Mouse (Mus musculus): ENCODE results near the gene H2-DMb1.

The H2-DMb1 gene

GRCm38 (mm10) chr17:34152923-34153322 lies at the start of gene H2-DMb1:
H2-DMb1 (plus strand) TSS chr17:34153072.
- no peak for TF ChIP-seq NANOG (IDR thresholded peaks at IDR 0.05; ENCODE audit: borderline replicate concordance, low read length)
- no peak for TF ChIP-seq POU5F1 (IDR thresholded peaks at IDR 0.05; ENCODE audit: borderline replicate concordance, low read length)
- no peaks in the 10 kb centered on the region for H3K9me3 ChIP-seq (ENCODE audit: low read length)
- no peaks in the 10 kb centered on the region for H3K4me1 ChIP-seq (replicated peaks; ENCODE audit: low read depth, low read length)

GRCm38 (mm10) chr17:34104804-34105203 lies 48.1 kb upstream of the H2-DMb1 start:
- H3K4me3 ChIP-seq (replicated peaks; ENCODE audit: low read length) = no peak overlapping the region
- peaks cover 24% of the 10 kb centered on the region for H3K27me3 ChIP-seq (ENCODE audit: insufficient read depth, low read length)
- H3K9me3 ChIP-seq (ENCODE audit: low read length) = no peaks in the 10 kb centered on the region
- TF ChIP-seq NANOG (IDR thresholded peaks at IDR 0.05; ENCODE audit: borderline replicate concordance, low read length) = no peak
- no peak for TF ChIP-seq CTCF (conservative IDR thresholded peaks at IDR 0.05; ENCODE audit: low read length)
- TF ChIP-seq POU5F1 (IDR thresholded peaks at IDR 0.05; ENCODE audit: borderline replicate concordance, low read length) = no peak
- peaks cover 17% of the 10 kb centered on the region for H3K4me1 ChIP-seq (replicated peaks; ENCODE audit: low read depth, low read length)
- peaks cover 16% of the 10 kb centered on the region for H3K36me3 ChIP-seq (ENCODE audit: insufficient read depth, low read length)

More at GRCm38 (mm10) chr17:34152923-34153322, at the start of gene H2-DMb1:
- H3K4me3 ChIP-seq (replicated peaks; ENCODE audit: low read length) = no peak within 1 kb of the TSS
- H3K36me3 ChIP-seq (ENCODE audit: insufficient read depth, low read length) = no peaks in the 10 kb centered on the region
- H3K27me3 ChIP-seq (ENCODE audit: insufficient read depth, low read length) = peaks cover 3% of the 10 kb centered on the region

- no peaks in the 10 kb centered on the region for H3K9me3 ChIP-seq (ENCODE audit: low read length)
- TF ChIP-seq NANOG (IDR thresholded peaks at IDR 0.05; ENCODE audit: borderline replicate concordance, low read length) (no peak), POU5F1 (IDR thresholded peaks at IDR 0.05; ENCODE audit: borderline replicate concordance, low read length) (no peak), CTCF (conservative IDR thresholded peaks at IDR 0.05; ENCODE audit: low read length) (no peak)
- peaks cover 9% of the 10 kb centered on the region for H3K27me3 ChIP-seq (ENCODE audit: insufficient read depth, low read length)
- H3K36me3 ChIP-seq (ENCODE audit: insufficient read depth, low read length) = peaks cover 33% of the 10 kb centered on the region
- peaks cover 21% of the 10 kb centered on the region for H3K4me1 ChIP-seq (replicated peaks; ENCODE audit: low read depth, low read length)
- H3K4me3 ChIP-seq (replicated peaks; ENCODE audit: low read length) = no peak overlapping the region
These were observed 46.3 kb upstream of the H2-DMb1 start for GRCm38 (mm10) chr17:34106555-34106954.

DNA sequence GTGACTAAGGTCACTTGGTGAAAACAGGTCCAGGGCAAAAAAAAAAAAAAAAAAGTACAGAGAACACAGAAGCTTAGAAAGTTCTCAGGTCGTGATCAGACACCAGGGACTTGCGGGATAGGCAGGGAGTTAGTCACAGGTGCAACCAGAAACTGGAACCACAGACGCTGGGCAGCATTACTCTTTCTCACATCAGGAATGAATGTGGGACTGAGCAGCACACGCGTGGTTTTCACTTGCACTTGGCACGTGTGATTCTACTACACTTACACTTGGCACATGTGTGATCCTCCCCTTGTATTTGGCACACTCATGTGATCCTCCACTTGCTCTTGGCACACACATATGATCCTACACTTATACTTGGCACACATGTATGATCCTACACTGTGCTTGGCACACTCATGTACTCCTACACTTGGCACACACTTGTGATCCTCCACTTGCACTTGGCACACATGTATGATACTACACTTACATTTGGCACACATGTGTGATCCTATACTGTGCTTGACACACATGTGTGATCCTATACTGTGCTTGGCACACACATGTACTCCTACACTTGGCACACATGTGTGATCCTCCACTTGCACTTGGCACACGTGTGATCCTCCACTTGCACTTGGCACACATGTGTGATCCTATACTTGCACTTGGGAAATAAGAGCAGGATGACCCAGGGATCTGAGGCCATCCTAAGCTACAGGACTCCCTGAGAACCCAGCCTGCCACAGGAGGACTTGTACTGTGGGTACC lies 45.6 kb upstream of the H2-DMb1 start:
- peaks cover 23% of the 10 kb centered on the region for H3K4me1 ChIP-seq (replicated peaks; ENCODE audit: low read depth, low read length)

GRCm38 (mm10) chr17:34108460-34108859 lies 44.4 kb upstream of the H2-DMb1 start:
- TF ChIP-seq POU5F1 (IDR thresholded peaks at IDR 0.05; ENCODE audit: borderline replicate concordance, low read length) (no peak), NANOG (IDR thresholded peaks at IDR 0.05; ENCODE audit: borderline replicate concordance, low read length) (no peak), CTCF (conservative IDR thresholded peaks at IDR 0.05; ENCODE audit: low read length) (no peak)
- H3K36me3 ChIP-seq (ENCODE audit: insufficient read depth, low read length) = peaks cover 52% of the 10 kb centered on the region
- H3K4me1 ChIP-seq (replicated peaks; ENCODE audit: low read depth, low read length) = peaks cover 34% of the 10 kb centered on the region
- H3K4me3 ChIP-seq (replicated peaks; ENCODE audit: low read length) = no peak overlapping the region
- no peaks in the 10 kb centered on the region for H3K9me3 ChIP-seq (ENCODE audit: low read length)
- peaks cover 8% of the 10 kb centered on the region for H3K27me3 ChIP-seq (ENCODE audit: insufficient read depth, low read length)

More for the DNA sequence above, 45.6 kb upstream of the H2-DMb1 start:
- Histone ChIP-seq H3K4me3 (replicated peaks; ENCODE audit: low read length) (no peak overlapping the region), H3K9me3 (ENCODE audit: low read length) (no peaks in the 10 kb centered on the region), H3K27me3 (ENCODE audit: insufficient read depth, low read length) (peaks cover 9% of the 10 kb centered on the region), H3K36me3 (ENCODE audit: insufficient read depth, low read length) (peaks cover 40% of the 10 kb centered on the region)
- TF ChIP-seq CTCF (conservative IDR thresholded peaks at IDR 0.05; ENCODE audit: low read length) = no peak
- no peak for TF ChIP-seq POU5F1 (IDR thresholded peaks at IDR 0.05; ENCODE audit: borderline replicate concordance, low read length)

DNA sequence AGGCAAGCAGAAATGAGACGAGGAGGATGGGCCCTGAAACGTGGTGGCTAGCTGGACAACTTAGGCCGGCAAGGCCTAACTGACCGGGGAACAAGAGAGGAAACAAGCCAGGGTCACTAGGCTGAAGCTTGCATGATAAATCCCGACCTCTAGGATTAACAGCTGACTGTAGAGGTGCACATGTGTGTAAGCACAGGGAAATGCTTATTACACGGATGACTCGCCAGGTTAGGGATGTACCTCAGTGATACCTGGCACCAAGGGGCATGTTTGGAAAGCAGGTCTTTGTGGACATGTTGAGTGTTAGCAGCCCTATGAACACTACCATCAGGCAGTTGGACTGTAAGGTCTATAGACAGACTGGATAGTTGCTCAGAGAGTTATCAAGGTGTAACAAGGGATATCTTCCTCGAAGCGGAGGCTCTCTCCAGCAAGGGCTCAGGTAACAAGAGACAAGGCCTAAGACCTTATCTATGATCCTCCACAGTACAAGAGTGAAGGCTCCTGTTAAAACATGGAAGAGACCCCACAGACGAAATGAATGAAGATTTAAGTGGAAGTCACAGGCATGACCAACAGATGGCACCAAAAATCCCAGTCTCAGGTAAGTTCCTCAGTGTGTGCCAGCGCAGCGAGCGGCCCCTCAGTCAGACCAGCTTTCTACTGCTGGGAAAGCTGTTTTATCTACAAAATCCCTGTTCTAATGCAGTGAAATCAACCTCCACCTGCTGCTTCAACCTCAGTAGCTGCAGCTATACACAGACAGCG lies 43.6 kb upstream of the H2-DMb1 start:
- Histone ChIP-seq H3K4me1 (replicated peaks; ENCODE audit: low read depth, low read length) (peaks cover 42% of the 10 kb centered on the region), H3K27me3 (ENCODE audit: insufficient read depth, low read length) (peaks cover 4% of the 10 kb centered on the region), H3K9me3 (ENCODE audit: low read length) (no peaks in the 10 kb centered on the region), H3K36me3 (ENCODE audit: insufficient read depth, low read length) (peaks cover 60% of the 10 kb centered on the region), H3K4me3 (replicated peaks; ENCODE audit: low read length) (no peak overlapping the region)
- TF ChIP-seq CTCF (conservative IDR thresholded peaks at IDR 0.05; ENCODE audit: low read length) (peak; percentile 27; the same call in 1 of the 2 replicates), POU5F1 (IDR thresholded peaks at IDR 0.05; ENCODE audit: borderline replicate concordance, low read length) (no peak)

DNA sequence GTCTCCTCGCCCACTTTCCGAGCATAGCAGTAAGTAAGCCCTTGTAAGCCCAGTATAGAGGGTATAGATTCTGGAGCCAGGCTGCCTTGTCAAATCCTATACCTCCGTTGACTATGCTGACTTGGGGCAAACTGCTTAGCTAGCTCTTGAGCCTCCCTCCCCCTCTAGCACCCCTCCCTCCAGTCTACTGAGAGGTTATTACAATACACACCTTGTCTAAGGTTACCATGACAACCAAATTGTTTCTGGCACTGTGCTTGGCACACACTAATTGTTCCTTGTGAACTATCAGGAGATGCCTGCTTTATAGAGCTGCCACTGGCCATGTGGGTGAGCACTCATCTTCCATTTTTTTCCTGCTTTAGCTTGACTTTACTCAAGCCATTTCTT lies 43.1 kb upstream of the H2-DMb1 start:
- H3K27me3 ChIP-seq (ENCODE audit: insufficient read depth, low read length) = no peaks in the 10 kb centered on the region
- H3K9me3 ChIP-seq (ENCODE audit: low read length) = no peaks in the 10 kb centered on the region

GRCm38 (mm10) chr17:34110309-34110708 lies 42.6 kb upstream of the H2-DMb1 start:
- TF ChIP-seq NANOG (IDR thresholded peaks at IDR 0.05; ENCODE audit: borderline replicate concordance, low read length) = no peak
- no peak for TF ChIP-seq POU5F1 (IDR thresholded peaks at IDR 0.05; ENCODE audit: borderline replicate concordance, low read length)
- no peak for TF ChIP-seq CTCF (conservative IDR thresholded peaks at IDR 0.05; ENCODE audit: low read length)
- no peak overlapping the region for H3K4me3 ChIP-seq (replicated peaks; ENCODE audit: low read length)

More for the DNA sequence above, 43.1 kb upstream of the H2-DMb1 start:
- Histone ChIP-seq H3K36me3 (ENCODE audit: insufficient read depth, low read length) (peaks cover 66% of the 10 kb centered on the region), H3K4me1 (replicated peaks; ENCODE audit: low read depth, low read length) (peaks cover 48% of the 10 kb centered on the region), H3K4me3 (replicated peaks; ENCODE audit: low read length) (no peak overlapping the region)
- no peak for TF ChIP-seq POU5F1 (IDR thresholded peaks at IDR 0.05; ENCODE audit: borderline replicate concordance, low read length)

More at GRCm38 (mm10) chr17:34110309-34110708, 42.6 kb upstream of the H2-DMb1 start:
- H3K4me1 ChIP-seq (replicated peaks; ENCODE audit: low read depth, low read length) = peaks cover 53% of the 10 kb centered on the region
- no peaks in the 10 kb centered on the region for H3K27me3 ChIP-seq (ENCODE audit: insufficient read depth, low read length)
- peaks cover 71% of the 10 kb centered on the region for H3K36me3 ChIP-seq (ENCODE audit: insufficient read depth, low read length)
- H3K9me3 ChIP-seq (ENCODE audit: low read length) = no peaks in the 10 kb centered on the region
